Comparison of ENCODE assay signal across 19 mouse cellular contexts in the genomic region with DNA sequence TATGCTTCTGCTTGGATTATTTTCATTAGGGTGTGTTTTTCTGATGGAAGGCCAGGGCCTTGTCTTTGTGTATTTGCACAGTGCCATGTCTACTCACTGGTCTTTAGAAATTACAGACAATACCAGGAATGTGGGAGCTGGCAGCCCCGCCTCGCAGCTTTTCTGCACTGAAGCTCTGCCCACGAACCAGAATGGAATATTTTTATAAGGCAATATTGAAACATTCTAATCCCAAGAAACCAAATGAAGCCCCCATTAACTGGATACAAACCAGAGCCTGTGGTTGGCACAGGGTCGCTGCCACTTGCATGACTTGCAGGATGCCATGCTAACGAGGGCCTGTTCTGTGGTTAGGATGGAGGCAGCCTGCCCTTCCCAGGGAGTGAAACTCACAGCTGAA. TPM values are rescaled to one million over a fixed set of nuclear protein-coding genes. Genes with fewer than 3 reads are reported as not detected.
DNase-seq lines count a peak whose midpoint lies in the region; ATAC-seq and TF ChIP-seq lines count a peak whose summit lies in the region.
"Had no signal": no experiment of that assay in that cellular context is flagged by ENCODE, and none has a peak within 500 bp of the region (broad histone marks: within the 10 kb centered on the region; RNA-seq: fewer than 3 reads in every experiment).

No protein-coding gene starts in this region.

- H3K9me3 ChIP-seq in embryonic facial prominence, embryonic 13.5 days, result no peaks in the 10 kb centered on the region
- H3K9me3 ChIP-seq in embryonic facial prominence, embryonic 10.5 days, result no peaks in the 10 kb centered on the region
- H3K9me3 ChIP-seq in heart, embryonic 10.5 days, result no peaks in the 10 kb centered on the region
- peaks cover 3% of the 10 kb centered on the region; the same call in 1 of the 2 replicates for H3K9me3 ChIP-seq in heart, embryonic 12.5 days (replicated peaks)
- H3K9me3 ChIP-seq in stomach, embryonic 16.5 days (replicated peaks; ENCODE audit: control insufficient read depth, low read length), result no peaks in the 10 kb centered on the region
- no peaks in the 10 kb centered on the region for H3K9me3 ChIP-seq in stomach, postnatal 0 days (ENCODE audit: control insufficient read depth, low read length)
- H3K9me3 ChIP-seq: hindbrain, embryonic 15.5 days; neural tube, embryonic 15.5 days had no signal

- ATAC-seq in embryonic facial prominence, embryonic 13.5 days (ENCODE audit: insufficient number of reproducible peaks, insufficient read depth, low FRiP score, low TSS enrichment, low read depth), result no peak
- no peak for ATAC-seq in heart, embryonic 12.5 days (ENCODE audit: insufficient number of reproducible peaks, low FRiP score)
- ATAC-seq in stomach, embryonic 16.5 days (ENCODE audit: insufficient read depth, low FRiP score), result no peak
- no peak for ATAC-seq in stomach, postnatal 0 days (ENCODE audit: low FRiP score, low TSS enrichment)
- ATAC-seq: intestine, embryonic 16.5 days had no signal

- no peak for TF ChIP-seq EP300 in stomach, postnatal 0 days (optimal IDR thresholded peaks at IDR 0.05)

- H3K27me3 ChIP-seq in embryonic facial prominence, embryonic 13.5 days, result peaks cover 5% of the 10 kb centered on the region
- peaks cover 59% of the 10 kb centered on the region for H3K27me3 ChIP-seq in embryonic facial prominence, embryonic 10.5 days (replicated peaks; ENCODE audit: low read depth, poor library complexity, severe bottlenecking)
- 0 out of 2 replicates have a peak, but pooled peaks cover 5% of the 10 kb centered on the region for H3K27me3 ChIP-seq in heart, embryonic 10.5 days (ENCODE audit: insufficient read depth, poor library complexity, severe bottlenecking)
- no peaks in the 10 kb centered on the region; the same call in 1 of the 2 replicates for H3K27me3 ChIP-seq in heart, embryonic 12.5 days (replicated peaks)
- no peaks in the 10 kb centered on the region for H3K27me3 ChIP-seq in stomach, embryonic 16.5 days (ENCODE audit: control insufficient read depth, insufficient read depth, low read length)
- no peaks in the 10 kb centered on the region for H3K27me3 ChIP-seq in stomach, postnatal 0 days (ENCODE audit: control insufficient read depth, insufficient read depth, low read length)
- H3K27me3 ChIP-seq: neural tube, embryonic 15.5 days had no signal

- no peak for DNase-seq in embryonic facial prominence, embryonic 10.5 days (ENCODE audit: low spot score)
- peak; percentile 62 for DNase-seq in heart, embryonic 10.5 days (ENCODE audit: low spot score)
- DNase-seq in stomach, postnatal 0 days (ENCODE audit: low spot score), result no peak
- no peak for DNase-seq in thymus, postnatal 0 days (ENCODE audit: low spot score)
- no peak for DNase-seq in lung, adult 2 months
- DNase-seq: adrenal gland, postnatal 14 days; cerebellum, adult 8-10 months; gastrocnemius, postnatal 14 days; heart, adult 18-20 months; kidney, adult 9 months; kidney, postnatal 14 days; lung, postnatal 10 days had no signal

- H3K4me1 ChIP-seq in embryonic facial prominence, embryonic 13.5 days, result peaks cover 34% of the 10 kb centered on the region
- H3K4me1 ChIP-seq in embryonic facial prominence, embryonic 10.5 days, result peaks cover 31% of the 10 kb centered on the region
- H3K4me1 ChIP-seq in heart, embryonic 10.5 days, result peaks cover 3% of the 10 kb centered on the region; the same call in 1 of the 2 replicates
- H3K4me1 ChIP-seq in heart, embryonic 12.5 days (replicated peaks), result no peaks in the 10 kb centered on the region
- no peaks in the 10 kb centered on the region; the same call in 1 of the 2 replicates for H3K4me1 ChIP-seq in stomach, embryonic 16.5 days (ENCODE audit: control insufficient read depth, insufficient read depth, low read length)
- no peaks in the 10 kb centered on the region for H3K4me1 ChIP-seq in stomach, postnatal 0 days (replicated peaks; ENCODE audit: control insufficient read depth, insufficient read depth)
- H3K4me1 ChIP-seq in lung, adult 2 months (ENCODE audit: control insufficient read depth, insufficient read depth, low read length), result no peaks in the 10 kb centered on the region
- H3K4me1 ChIP-seq: hindbrain, embryonic 15.5 days; neural tube, embryonic 15.5 days had no signal

- WGBS in embryonic facial prominence, embryonic 13.5 days, result 54% methylated on average over 5 of the region's 5 CpGs
- WGBS in embryonic facial prominence, embryonic 10.5 days, result 54% methylated on average over 5 of the region's 5 CpGs
- 76% methylated on average over 5 of the region's 5 CpGs for WGBS in heart, embryonic 10.5 days
- 72% methylated on average over 5 of the region's 5 CpGs for whole genome bisulfite sequencing in heart, embryonic 12.5 days
- 56% methylated on average over 5 of the region's 5 CpGs for WGBS in stomach, embryonic 16.5 days
- 53% methylated on average over 5 of the region's 5 CpGs for WGBS in stomach, postnatal 0 days
- 57% methylated on average over 5 of the region's 5 CpGs for WGBS in lung, adult 2 months

- TF ChIP-seq CTCF in stomach, postnatal 0 days (IDR thresholded peaks at IDR 0.05; ENCODE audit: low read depth), result no peak
- no peak for TF ChIP-seq CTCF in lung, adult 2 months (IDR thresholded peaks at IDR 0.05; ENCODE audit: insufficient read depth, low read length)

- no peaks in the 10 kb centered on the region for H3K36me3 ChIP-seq in embryonic facial prominence, embryonic 13.5 days
- H3K36me3 ChIP-seq in embryonic facial prominence, embryonic 10.5 days (replicated peaks), result no peaks in the 10 kb centered on the region
- no peaks in the 10 kb centered on the region for H3K36me3 ChIP-seq in heart, embryonic 10.5 days
- H3K36me3 ChIP-seq in heart, embryonic 12.5 days, result no peaks in the 10 kb centered on the region
- H3K36me3 ChIP-seq in stomach, embryonic 16.5 days (ENCODE audit: control insufficient read depth, insufficient read depth, low read length), result no peaks in the 10 kb centered on the region
- H3K36me3 ChIP-seq in stomach, postnatal 0 days (ENCODE audit: control insufficient read depth, insufficient read depth, low read length), result no peaks in the 10 kb centered on the region
- H3K36me3 ChIP-seq: hindbrain, embryonic 15.5 days; neural tube, embryonic 15.5 days had no signal

- TF ChIP-seq POLR2A in lung, adult 2 months (IDR thresholded peaks at IDR 0.05; ENCODE audit: borderline replicate concordance, extremely low read depth, low read depth, low read length), result no peak

- no peak overlapping the region for H3K9ac ChIP-seq in embryonic facial prominence, embryonic 13.5 days
- no peak overlapping the region for H3K9ac ChIP-seq in heart, embryonic 12.5 days
- H3K9ac ChIP-seq in stomach, embryonic 16.5 days (ENCODE audit: low read length), result no peak overlapping the region
- no peak overlapping the region for H3K9ac ChIP-seq in stomach, postnatal 0 days (ENCODE audit: low read length)
- H3K9ac ChIP-seq: hindbrain, embryonic 15.5 days; neural tube, embryonic 15.5 days had no signal

- H3K4me2 ChIP-seq in embryonic facial prominence, embryonic 13.5 days, result peak overlapping the region; percentile 16; the same call in 1 of the 2 replicates
- no peak overlapping the region for H3K4me2 ChIP-seq in heart, embryonic 12.5 days
- no peak overlapping the region for H3K4me2 ChIP-seq in stomach, embryonic 16.5 days (ENCODE audit: low read depth, low read length)
- no peak overlapping the region for H3K4me2 ChIP-seq in stomach, postnatal 0 days (replicated peaks; ENCODE audit: low read depth)
- H3K4me2 ChIP-seq: hindbrain, embryonic 15.5 days; neural tube, embryonic 15.5 days had no signal

- H3K4me3 ChIP-seq in embryonic facial prominence, embryonic 13.5 days, result no peak overlapping the region
- H3K4me3 ChIP-seq in embryonic facial prominence, embryonic 10.5 days, result no peak overlapping the region
- H3K4me3 ChIP-seq in heart, embryonic 10.5 days, result no peak overlapping the region
- no peak overlapping the region for H3K4me3 ChIP-seq in heart, embryonic 12.5 days
- H3K4me3 ChIP-seq in stomach, embryonic 16.5 days (replicated peaks; ENCODE audit: low read length), result no peak overlapping the region
- no peak overlapping the region for H3K4me3 ChIP-seq in stomach, postnatal 0 days (ENCODE audit: low read depth, low read length)
- H3K4me3 ChIP-seq in lung, adult 2 months (replicated peaks; ENCODE audit: extremely low read depth, low read depth, low read length), result no peak overlapping the region
- H3K4me3 ChIP-seq: hindbrain, embryonic 15.5 days; layer of hippocampus, adult 2 months; neural tube, embryonic 15.5 days had no signal

- no peak overlapping the region for H3K27ac ChIP-seq in embryonic facial prominence, embryonic 13.5 days
- H3K27ac ChIP-seq in embryonic facial prominence, embryonic 10.5 days (replicated peaks), result no peak overlapping the region
- no peak overlapping the region for H3K27ac ChIP-seq in heart, embryonic 10.5 days
- no peak overlapping the region for H3K27ac ChIP-seq in heart, embryonic 12.5 days (ENCODE audit: poor library complexity, severe bottlenecking)
- peak overlapping the region; percentile 37; the same call in 1 of the 2 replicates for H3K27ac ChIP-seq in stomach, embryonic 16.5 days (ENCODE audit: low read length)
- H3K27ac ChIP-seq in stomach, postnatal 0 days (replicated peaks), result no peak overlapping the region; the same call in 1 of the 2 replicates
- H3K27ac ChIP-seq: hindbrain, embryonic 15.5 days; layer of hippocampus, adult 2 months; neural tube, embryonic 15.5 days had no signal

RNA-seq across cellular contexts. Expression of a gene that starts 54.3 kb away (rescaled TPM):
- 1.4 and 6.5 TPM in 2 replicates for polyA plus RNA-seq in embryonic facial prominence, embryonic 13.5 days (2015; fragmentation: Nextera tagmentation; extraction: Ambion mirVana)
- polyA plus RNA-seq in embryonic facial prominence, embryonic 10.5 days (2016; fragmentation: Nextera tagmentation; extraction: Ambion mirVana), result 0.79 and 0.88 TPM in 2 replicates
- polyA plus RNA-seq in heart, embryonic 10.5 days (2016; fragmentation: Nextera tagmentation; extraction: Ambion mirVana), result 0.48 and 0.82 TPM in 2 replicates
- 0.82 TPM in 1 of 2 replicates, not detected in the other for polyA plus RNA-seq in heart, embryonic 12.5 days (2016; fragmentation: Nextera tagmentation; extraction: Ambion mirVana)
- polyA plus RNA-seq in stomach, embryonic 16.5 days (2015; fragmentation: Nextera tagmentation; extraction: Ambion mirVana), result 1.6 and 3.8 TPM in 2 replicates
- 1.5 and 2.3 TPM in 2 replicates for polyA plus RNA-seq in stomach, postnatal 0 days (2015; fragmentation: Nextera tagmentation; extraction: Ambion mirVana)
- polyA plus RNA-seq in thymus, postnatal 0 days (2015; fragmentation: Nextera tagmentation; extraction: Ambion mirVana), result 0.82 and 1.8 TPM in 2 replicates
- polyA plus RNA-seq in lung, adult 2 months (2012; rRNA removed), result 0.52 and 1.1 TPM in 2 replicates
